ENCODE assay signal across 1 mouse cellular context in genomic region chr4:88641077-88641831, GRCm38 (mm10).
TF ChIP-seq lines count a peak whose summit lies in the region.

No protein-coding gene starts in this region.

TF ChIP-seq in C2C12, 6 proteins besides CTCF, POLR2A, EP300 and RAD21 (continued from another document):
- TF ChIP-seq MYOD1 (IDR thresholded peaks at IDR 0.05; ENCODE audit: control insufficient read depth, insufficient read length, low read depth) = peak; percentile 5
